Mouse (Mus musculus): Measurements from ENCODE around the gene Csrp1. TPM values are rescaled to one million over a fixed set of nuclear protein-coding genes. Genes with fewer than 3 reads are reported as not detected.

Gene Csrp1
- polyA plus RNA-seq, 1 experiment, result 28.9 TPM

DNA sequence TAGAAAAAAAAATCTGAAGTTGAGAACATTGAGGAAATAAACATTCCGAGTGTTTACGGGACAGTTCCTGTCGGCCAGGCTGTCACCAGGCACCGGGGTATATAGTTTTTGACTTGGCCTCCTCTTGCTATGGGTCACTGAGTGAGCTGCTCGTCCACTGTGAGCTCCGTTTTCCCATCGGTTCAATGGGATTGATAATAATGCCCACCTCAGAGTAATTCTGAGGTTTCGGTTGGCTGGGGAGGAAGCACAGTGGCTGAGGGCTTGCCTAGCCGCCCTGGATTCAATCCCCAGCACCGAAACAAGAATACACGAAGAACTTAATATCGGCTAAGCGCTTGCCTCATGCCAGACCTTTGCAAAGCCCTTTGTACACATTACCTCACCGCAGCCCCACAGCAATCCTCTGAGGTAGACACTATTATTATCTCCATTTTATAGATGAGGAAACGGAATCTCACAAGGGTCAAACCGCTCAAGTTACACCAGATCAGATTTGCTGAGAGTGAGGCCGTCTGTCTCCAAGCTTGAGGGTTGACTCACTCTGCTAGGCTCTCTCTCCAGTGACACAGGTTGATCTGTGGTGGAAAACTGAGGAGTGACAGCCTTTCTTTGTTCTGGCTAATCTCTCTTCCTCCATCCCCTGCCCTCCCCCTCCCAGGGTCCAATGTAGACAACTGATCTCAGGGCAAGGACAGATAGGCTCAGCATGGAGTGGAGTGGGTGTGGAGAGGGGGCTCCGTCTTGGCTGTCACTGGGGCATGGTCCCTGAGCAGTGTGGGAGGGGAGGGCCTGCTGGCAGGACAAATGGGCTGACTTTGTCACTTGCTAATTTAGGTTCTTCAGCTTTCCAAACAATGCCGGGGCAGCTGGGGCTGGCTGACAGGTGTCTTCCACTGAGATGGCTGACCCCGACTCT is 74.6 kb downstream of the Csrp1 start:
- 0 out of 2 replicates have a peak overlapping the region, but pooled peaks have one; percentile 8 for H3K4me3 ChIP-seq (ENCODE audit: control insufficient read depth, low read depth, low read length)
- H3K4me1 ChIP-seq (ENCODE audit: control insufficient read depth, insufficient read depth, low read length), result peaks cover 11% of the 10 kb centered on the region
- peak overlapping the region; percentile 40 for H3K27ac ChIP-seq (ENCODE audit: control insufficient read depth, insufficient read depth, low read depth, low read length)
- no peak for TF ChIP-seq CTCF (IDR thresholded peaks at IDR 0.05; ENCODE audit: control insufficient read depth, insufficient read depth, insufficient replicate concordance, low read depth, low read length)
- no peak for TF ChIP-seq POLR2A (IDR thresholded peaks at IDR 0.05; ENCODE audit: control insufficient read depth, low read depth, low read length)
- no peaks in the 10 kb centered on the region for H3K27me3 ChIP-seq (ENCODE audit: control insufficient read depth, insufficient read depth, low read length)
- no peaks in the 10 kb centered on the region for H3K36me3 ChIP-seq (ENCODE audit: control insufficient read depth, insufficient read depth, low read length)

DNA sequence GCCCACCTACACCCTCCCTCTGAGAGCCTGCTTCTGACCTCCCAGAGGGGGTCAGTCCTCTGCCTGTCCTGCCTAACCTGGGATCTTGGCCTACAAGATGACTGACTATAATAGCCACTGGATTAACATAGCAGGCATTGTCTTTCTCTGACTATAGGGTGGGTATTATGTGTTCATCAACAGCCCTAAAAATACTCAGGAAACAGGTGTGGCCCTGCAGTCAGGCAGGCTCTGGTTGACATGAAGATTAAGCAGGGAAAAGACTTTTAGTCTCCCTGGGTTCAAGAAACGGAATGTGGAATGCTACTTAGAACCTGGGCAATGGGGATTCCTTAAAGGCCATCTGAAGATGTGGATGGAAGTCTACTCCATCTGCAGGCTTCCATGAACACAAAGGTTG is 78.6 kb downstream of the Csrp1 start:
- TF ChIP-seq POLR2A (IDR thresholded peaks at IDR 0.05; ENCODE audit: control insufficient read depth, low read depth, low read length) (no peak), CTCF (IDR thresholded peaks at IDR 0.05; ENCODE audit: control insufficient read depth, insufficient read depth, insufficient replicate concordance, low read depth, low read length) (no peak)
- Histone ChIP-seq H3K27me3 (ENCODE audit: control insufficient read depth, insufficient read depth, low read length) (no peaks in the 10 kb centered on the region), H3K27ac (ENCODE audit: control insufficient read depth, insufficient read depth, low read depth, low read length) (no peak overlapping the region)

GRCm38 (mm10) chr1:135799109-135799627 is 79.3 kb downstream of the Csrp1 start:
- Histone ChIP-seq H3K4me3 (ENCODE audit: control insufficient read depth, low read depth, low read length) (no peak overlapping the region), H3K27ac (ENCODE audit: control insufficient read depth, insufficient read depth, low read depth, low read length) (no peak overlapping the region), H3K27me3 (ENCODE audit: control insufficient read depth, insufficient read depth, low read length) (no peaks in the 10 kb centered on the region), H3K36me3 (ENCODE audit: control insufficient read depth, insufficient read depth, low read length) (no peaks in the 10 kb centered on the region), H3K4me1 (ENCODE audit: control insufficient read depth, insufficient read depth, low read length) (peaks cover 4% of the 10 kb centered on the region)
- no peak for TF ChIP-seq CTCF (IDR thresholded peaks at IDR 0.05; ENCODE audit: control insufficient read depth, insufficient read depth, insufficient replicate concordance, low read depth, low read length)
- no peak for TF ChIP-seq POLR2A (IDR thresholded peaks at IDR 0.05; ENCODE audit: control insufficient read depth, low read depth, low read length)

More for the DNA sequence above, 78.6 kb downstream of the Csrp1 start:
- H3K4me3 ChIP-seq (ENCODE audit: control insufficient read depth, low read depth, low read length), result no peak overlapping the region
- H3K36me3 ChIP-seq (ENCODE audit: control insufficient read depth, insufficient read depth, low read length), result no peaks in the 10 kb centered on the region
- peaks cover 10% of the 10 kb centered on the region for H3K4me1 ChIP-seq (ENCODE audit: control insufficient read depth, insufficient read depth, low read length)

GRCm38 (mm10) chr1:135800192-135800950 is 80.5 kb downstream of the Csrp1 start:
- no peaks in the 10 kb centered on the region for H3K36me3 ChIP-seq (ENCODE audit: control insufficient read depth, insufficient read depth, low read length)
- peaks cover 2% of the 10 kb centered on the region; the same call in 1 of the 2 replicates for H3K4me1 ChIP-seq (ENCODE audit: control insufficient read depth, insufficient read depth, low read length)
- TF ChIP-seq CTCF (IDR thresholded peaks at IDR 0.05; ENCODE audit: control insufficient read depth, insufficient read depth, insufficient replicate concordance, low read depth, low read length) (no peak), POLR2A (IDR thresholded peaks at IDR 0.05; ENCODE audit: control insufficient read depth, low read depth, low read length) (no peak)
- peak overlapping the region; percentile 15; the same call in 1 of the 2 replicates for H3K27ac ChIP-seq (ENCODE audit: control insufficient read depth, insufficient read depth, low read depth, low read length)
- no peaks in the 10 kb centered on the region for H3K27me3 ChIP-seq (ENCODE audit: control insufficient read depth, insufficient read depth, low read length)
- H3K4me3 ChIP-seq (ENCODE audit: control insufficient read depth, low read depth, low read length), result no peak overlapping the region

Other genes with a start within 250 kb of the Csrp1 start
- 2.0 and 2.2 TPM in 2 replicates for gene Nav1, start 112.8 kb upstream of the Csrp1 start, polyA plus RNA-seq (2012; rRNA removed)
- gene Phlda3, start 46.1 kb downstream of the Csrp1 start, polyA plus RNA-seq (2012; rRNA removed), result 3.2 and 5.4 TPM in 2 replicates
- gene Tnni1, start 59.4 kb downstream of the Csrp1 start, polyA plus RNA-seq (2012; rRNA removed), result 0.79 and 0.99 TPM in 2 replicates
- gene Lad1, start 98.5 kb downstream of the Csrp1 start, polyA plus RNA-seq (2012; rRNA removed), result 0.15 and 1.2 TPM in 2 replicates
- gene Tnnt2, start 116.3 kb downstream of the Csrp1 start, polyA plus RNA-seq (2012; rRNA removed), result 2.2 and 2.3 TPM in 2 replicates
- gene Pkp1, start 199.1 kb downstream of the Csrp1 start, polyA plus RNA-seq (2012; rRNA removed), result 5.7 and 6.5 TPM in 2 replicates

Measured in testis, adult 2 months (tissue).